ENCODE assay signal across 8 mouse cellular contexts in the genomic region with DNA sequence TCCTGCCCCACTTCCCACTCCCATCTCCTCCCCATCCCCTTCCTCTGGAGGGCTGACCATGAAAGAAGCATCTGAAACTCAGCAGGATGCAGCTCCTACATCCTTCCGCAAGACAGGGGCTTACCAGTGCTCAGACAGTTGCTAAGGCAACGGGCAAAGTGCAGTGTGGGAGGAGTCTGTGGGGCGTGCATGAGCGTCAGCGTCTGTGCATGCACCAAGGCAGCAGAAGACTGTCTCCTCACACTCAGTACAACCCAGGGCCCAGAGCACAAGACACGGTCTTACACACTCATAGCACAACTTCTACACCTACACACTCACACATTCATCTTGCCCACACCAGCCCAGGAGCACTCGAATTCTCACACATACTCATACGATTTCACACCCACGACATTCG.
A peak's percentile ranks its signal among the peaks of the same experiment; 100 is the strongest.
DNase-seq lines count a peak whose midpoint lies in the region; ATAC-seq lines count a peak whose summit lies in the region.

No protein-coding gene starts in this region.

- H3K27ac ChIP-seq in heart, embryonic 13.5 days (replicated peaks) = no peak overlapping the region
- peak overlapping the region; percentile 77 for H3K27ac ChIP-seq in midbrain, embryonic 15.5 days

- 30% methylated on average over 10 of the region's 10 CpGs for WGBS in heart, embryonic 13.5 days
- WGBS in midbrain, embryonic 15.5 days = 32% methylated on average over 10 of the region's 10 CpGs

- H3K9ac ChIP-seq in heart, embryonic 13.5 days = no peak overlapping the region
- H3K9ac ChIP-seq in midbrain, embryonic 15.5 days = no peak overlapping the region

- no peak overlapping the region for H3K4me2 ChIP-seq in heart, embryonic 13.5 days
- H3K4me2 ChIP-seq in midbrain, embryonic 15.5 days = peak overlapping the region; percentile 30

- peaks cover 58% of the 10 kb centered on the region for H3K27me3 ChIP-seq in heart, embryonic 13.5 days (replicated peaks)
- H3K27me3 ChIP-seq in midbrain, embryonic 15.5 days (replicated peaks) = no peaks in the 10 kb centered on the region

- no peak for DNase-seq in heart, adult 8-10 months (ENCODE audit: low spot score)
- peak; percentile 91 for DNase-seq in brain, adult 2 months (ENCODE audit: low read depth, low spot score)
- peak; percentile 53 to 75 for DNase-seq in kidney, postnatal 25 days
- DNase-seq in cerebellum, adult 11-12 months = no peak
- no peak for DNase-seq in cerebellum, postnatal 4 days (ENCODE audit: low spot score in 2 of 2)

- no peaks in the 10 kb centered on the region for H3K36me3 ChIP-seq in heart, embryonic 13.5 days
- no peaks in the 10 kb centered on the region for H3K36me3 ChIP-seq in midbrain, embryonic 15.5 days (replicated peaks)

- no peaks in the 10 kb centered on the region for H3K9me3 ChIP-seq in heart, embryonic 13.5 days
- H3K9me3 ChIP-seq in midbrain, embryonic 15.5 days = no peaks in the 10 kb centered on the region

- peaks cover 11% of the 10 kb centered on the region; the same call in 1 of the 2 replicates for H3K4me1 ChIP-seq in heart, embryonic 13.5 days
- peaks cover 31% of the 10 kb centered on the region for H3K4me1 ChIP-seq in midbrain, embryonic 15.5 days

- ATAC-seq in heart, embryonic 13.5 days (ENCODE audit: extremely low read depth, insufficient number of reproducible peaks, low FRiP score, low TSS enrichment) = peak; percentile 55; the same call in 1 of the 2 replicates
- peak; percentile 62 for ATAC-seq in granulocyte monocyte progenitor cell, adult 5-6 weeks (replicated peaks; ENCODE audit: poor library complexity, severe bottlenecking)
- ATAC-seq in midbrain, embryonic 15.5 days (replicated peaks) = peak; percentile 95

- no peak overlapping the region for H3K4me3 ChIP-seq in heart, embryonic 13.5 days
- no peak overlapping the region for H3K4me3 ChIP-seq in midbrain, embryonic 15.5 days

Comparison
In these comparisons a context has a peak if more than half of its experiments do, and no peak if none do; other contexts are left out.
1. DNase-seq: peak in brain, adult 2 months (single experiment) and kidney, postnatal 25 days (2 of 2); none in heart, adult 8-10 months (single experiment), cerebellum, adult 11-12 months (single experiment) and cerebellum, postnatal 4 days (0 of 2).
2. Peak in every context shown above with its lines, with median percentiles within 50 percentile points of each other: ATAC-seq.